Comparison of ENCODE assay signal across 9 mouse cellular contexts in the genomic region with DNA sequence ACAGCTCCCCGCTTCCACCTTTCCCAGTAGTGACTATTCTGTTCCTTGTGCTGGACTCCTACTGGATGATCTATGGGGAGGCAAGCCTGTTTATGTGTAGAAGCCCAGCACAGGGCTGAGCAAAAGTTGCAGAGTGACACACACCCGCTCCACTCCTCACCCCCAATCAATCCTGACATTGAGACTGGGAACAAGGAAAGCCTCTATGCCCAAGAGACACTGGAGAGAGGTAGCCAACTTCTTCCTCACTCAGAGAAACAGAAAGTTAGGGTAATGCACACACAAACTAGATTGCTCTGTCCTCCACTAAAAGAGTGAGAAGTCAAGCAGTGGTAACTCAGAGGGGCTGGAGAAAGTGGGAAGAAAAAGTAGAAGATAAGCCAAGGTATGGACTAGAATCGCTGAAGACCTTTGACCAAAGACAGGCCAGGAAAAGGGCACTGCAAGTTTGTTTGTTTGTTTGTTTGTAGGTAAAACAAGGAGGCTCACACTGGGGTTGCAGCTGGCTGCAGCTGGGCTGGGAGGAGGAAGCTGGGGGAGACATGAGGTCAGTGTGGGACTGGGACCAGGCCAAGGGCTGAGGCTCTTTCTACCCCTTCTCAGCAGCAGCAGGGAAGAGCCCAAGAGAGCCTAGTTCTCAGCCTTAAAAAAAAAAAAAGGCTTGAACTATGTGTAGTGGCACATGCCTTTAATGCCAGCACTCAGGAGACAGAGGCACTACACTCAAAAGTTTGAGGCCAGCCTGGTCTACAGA. TPM values are rescaled to one million over a fixed set of nuclear protein-coding genes. Genes with fewer than 3 reads are reported as not detected.
DNase-seq lines count a peak whose midpoint lies in the region; ATAC-seq lines count a peak whose summit lies in the region.
"Had no signal": no experiment of that assay in that cellular context is flagged by ENCODE, and none has a peak within 500 bp of the region (broad histone marks: within the 10 kb centered on the region; RNA-seq: fewer than 3 reads in every experiment).

No protein-coding gene starts in this region.

- no peak overlapping the region for H3K4me3 ChIP-seq in embryonic facial prominence, embryonic 13.5 days
- H3K4me3 ChIP-seq in embryonic facial prominence, embryonic 10.5 days, result no peak overlapping the region
- H3K4me3 ChIP-seq in intestine, embryonic 15.5 days (replicated peaks), result no peak overlapping the region
- H3K4me3 ChIP-seq in lung, embryonic 16.5 days (ENCODE audit: low read length), result no peak overlapping the region
- H3K4me3 ChIP-seq in forebrain, embryonic 11.5 days (ENCODE audit: low read depth, low read length), result no peak overlapping the region
- H3K4me3 ChIP-seq: embryonic facial prominence, embryonic 12.5 days had no signal

- no peak overlapping the region for H3K27ac ChIP-seq in embryonic facial prominence, embryonic 13.5 days
- no peak overlapping the region for H3K27ac ChIP-seq in embryonic facial prominence, embryonic 10.5 days (replicated peaks)
- H3K27ac ChIP-seq in intestine, embryonic 15.5 days, result peak overlapping the region; percentile 58
- H3K27ac ChIP-seq in lung, embryonic 16.5 days (ENCODE audit: low read length), result peak overlapping the region; percentile 72
- no peak overlapping the region for H3K27ac ChIP-seq in forebrain, embryonic 11.5 days (ENCODE audit: low read depth, low read length)

- H3K4me1 ChIP-seq in embryonic facial prominence, embryonic 13.5 days, result peaks cover 48% of the 10 kb centered on the region
- peaks cover 58% of the 10 kb centered on the region for H3K4me1 ChIP-seq in embryonic facial prominence, embryonic 10.5 days
- peaks cover 61% of the 10 kb centered on the region for H3K4me1 ChIP-seq in intestine, embryonic 15.5 days (replicated peaks)
- H3K4me1 ChIP-seq in lung, embryonic 16.5 days (replicated peaks; ENCODE audit: control insufficient read depth, insufficient read depth, low read length), result peaks cover 56% of the 10 kb centered on the region
- H3K4me1 ChIP-seq in forebrain, embryonic 11.5 days (replicated peaks; ENCODE audit: control insufficient read depth, insufficient read depth, low read length), result peaks cover 3% of the 10 kb centered on the region; the same call in 1 of the 2 replicates

- no peaks in the 10 kb centered on the region for H3K27me3 ChIP-seq in embryonic facial prominence, embryonic 13.5 days
- H3K27me3 ChIP-seq in embryonic facial prominence, embryonic 10.5 days (replicated peaks; ENCODE audit: low read depth, poor library complexity, severe bottlenecking), result no peaks in the 10 kb centered on the region
- H3K27me3 ChIP-seq in intestine, embryonic 15.5 days (replicated peaks), result no peaks in the 10 kb centered on the region
- H3K27me3 ChIP-seq in lung, embryonic 16.5 days (ENCODE audit: control insufficient read depth, insufficient read depth, low read depth, low read length), result no peaks in the 10 kb centered on the region
- H3K27me3 ChIP-seq in forebrain, embryonic 11.5 days (ENCODE audit: control insufficient read depth, insufficient read depth, low read length), result no peaks in the 10 kb centered on the region
- H3K27me3 ChIP-seq: embryonic facial prominence, embryonic 12.5 days had no signal

- H3K9me3 ChIP-seq in embryonic facial prominence, embryonic 13.5 days, result no peaks in the 10 kb centered on the region
- no peaks in the 10 kb centered on the region for H3K9me3 ChIP-seq in embryonic facial prominence, embryonic 10.5 days
- no peaks in the 10 kb centered on the region for H3K9me3 ChIP-seq in intestine, embryonic 15.5 days
- H3K9me3 ChIP-seq in lung, embryonic 16.5 days (ENCODE audit: control insufficient read depth, low read length), result no peaks in the 10 kb centered on the region
- no peaks in the 10 kb centered on the region for H3K9me3 ChIP-seq in forebrain, embryonic 11.5 days (ENCODE audit: control insufficient read depth, low read length)
- H3K9me3 ChIP-seq: embryonic facial prominence, embryonic 12.5 days had no signal

- 0 out of 2 replicates have a peak overlapping the region, but pooled peaks have one; percentile 21 for H3K9ac ChIP-seq in embryonic facial prominence, embryonic 13.5 days
- no peak overlapping the region for H3K9ac ChIP-seq in intestine, embryonic 15.5 days
- H3K9ac ChIP-seq in lung, embryonic 16.5 days (ENCODE audit: low read length), result no peak overlapping the region
- H3K9ac ChIP-seq in forebrain, embryonic 11.5 days (ENCODE audit: low read length), result no peak overlapping the region
- H3K9ac ChIP-seq: embryonic facial prominence, embryonic 12.5 days had no signal

- no peak for ATAC-seq in embryonic facial prominence, embryonic 13.5 days (ENCODE audit: insufficient number of reproducible peaks, insufficient read depth, low FRiP score, low TSS enrichment, low read depth)
- no peak for ATAC-seq in intestine, embryonic 15.5 days
- peak; percentile 8; the same call in 1 of the 2 replicates for ATAC-seq in lung, embryonic 16.5 days (ENCODE audit: low read depth)
- ATAC-seq in forebrain, embryonic 11.5 days (replicated peaks; ENCODE audit: low FRiP score), result no peak

- DNase-seq in embryonic facial prominence, embryonic 10.5 days (ENCODE audit: low spot score), result no peak
- peak; percentile 58 for DNase-seq in gastrocnemius, adult 18-20 months (ENCODE audit: low spot score)
- DNase-seq in right cerebral cortex, adult 18-20 months, result no peak
- no peak for DNase-seq in forebrain, embryonic 11.5 days (ENCODE audit: low spot score)
- no peak for DNase-seq in ovary, postnatal 10 days (ENCODE audit: low spot score)

- H3K4me2 ChIP-seq in embryonic facial prominence, embryonic 13.5 days, result no peak overlapping the region
- H3K4me2 ChIP-seq in intestine, embryonic 15.5 days (replicated peaks), result no peak overlapping the region; the same call in 1 of the 2 replicates
- no peak overlapping the region for H3K4me2 ChIP-seq in lung, embryonic 16.5 days (ENCODE audit: low read depth, low read length)
- no peak overlapping the region for H3K4me2 ChIP-seq in forebrain, embryonic 11.5 days (ENCODE audit: low read depth, low read length, severe bottlenecking)
- H3K4me2 ChIP-seq: embryonic facial prominence, embryonic 12.5 days had no signal

- WGBS in embryonic facial prominence, embryonic 13.5 days, result 80% methylated on average over 3 of the region's 3 CpGs
- WGBS in embryonic facial prominence, embryonic 10.5 days, result 86% methylated on average over 3 of the region's 3 CpGs
- WGBS in intestine, embryonic 15.5 days, result 71% methylated on average over 3 of the region's 3 CpGs
- 74% methylated on average over 3 of the region's 3 CpGs for WGBS in lung, embryonic 16.5 days
- WGBS in forebrain, embryonic 11.5 days, result 88% methylated on average over 3 of the region's 3 CpGs

- H3K36me3 ChIP-seq in embryonic facial prominence, embryonic 13.5 days, result peaks cover 30% of the 10 kb centered on the region
- H3K36me3 ChIP-seq in embryonic facial prominence, embryonic 10.5 days (replicated peaks), result peaks cover 39% of the 10 kb centered on the region
- H3K36me3 ChIP-seq in intestine, embryonic 15.5 days, result peaks cover 6% of the 10 kb centered on the region
- H3K36me3 ChIP-seq in lung, embryonic 16.5 days (ENCODE audit: control insufficient read depth, insufficient read depth, low read length), result peaks cover 14% of the 10 kb centered on the region
- no peaks in the 10 kb centered on the region for H3K36me3 ChIP-seq in forebrain, embryonic 11.5 days (ENCODE audit: control insufficient read depth, insufficient read depth, low read length)

RNA-seq across cellular contexts. Expression of a gene that starts 10.9 kb away (rescaled TPM):
- 59.5 and 60.7 TPM in 2 replicates for polyA plus RNA-seq in embryonic facial prominence, embryonic 13.5 days (2015; fragmentation: Nextera tagmentation; extraction: Ambion mirVana)
- 42.5 and 48.4 TPM in 2 replicates for polyA plus RNA-seq in embryonic facial prominence, embryonic 10.5 days (2016; fragmentation: Nextera tagmentation; extraction: Ambion mirVana)
- total RNA-seq in gastrocnemius, adult 18-20 months (2021), result 10 to 100 TPM; 13.8 to 17.4 TPM
- 60.2 and 62.1 TPM in 2 replicates for polyA plus RNA-seq in intestine, embryonic 15.5 days (2015; fragmentation: Nextera tagmentation; extraction: Ambion mirVana)
- polyA plus RNA-seq in lung, embryonic 16.5 days (2015; fragmentation: Nextera tagmentation; extraction: Ambion mirVana), result 78.1 and 82.1 TPM in 2 replicates
- polyA plus RNA-seq in forebrain, embryonic 11.5 days (2014; fragmentation: Nextera tagmentation; extraction: Ambion mirVana), result 32.2 and 37.2 TPM in 2 replicates

RNA-seq across cellular contexts. Expression of a gene that starts 22.6 kb away (rescaled TPM):
- 27.7 and 30.1 TPM in 2 replicates for polyA plus RNA-seq in embryonic facial prominence, embryonic 13.5 days (2015; fragmentation: Nextera tagmentation; extraction: Ambion mirVana)
- 13.0 and 14.6 TPM in 2 replicates for polyA plus RNA-seq in embryonic facial prominence, embryonic 10.5 days (2016; fragmentation: Nextera tagmentation; extraction: Ambion mirVana)
- total RNA-seq in gastrocnemius, adult 18-20 months (2021), result 100 to 1,000 TPM; 169 to 172 TPM
- 20.1 TPM in 2 replicates for polyA plus RNA-seq in intestine, embryonic 15.5 days (2015; fragmentation: Nextera tagmentation; extraction: Ambion mirVana)
- polyA plus RNA-seq in lung, embryonic 16.5 days (2015; fragmentation: Nextera tagmentation; extraction: Ambion mirVana), result 20.6 and 21.3 TPM in 2 replicates
- polyA plus RNA-seq in forebrain, embryonic 11.5 days (2014; fragmentation: Nextera tagmentation; extraction: Ambion mirVana), result 12.3 and 14.3 TPM in 2 replicates

RNA-seq across cellular contexts. Expression of a gene that starts 35.0 kb away (rescaled TPM):
- 93.5 and 98.9 TPM in 2 replicates for polyA plus RNA-seq in embryonic facial prominence, embryonic 13.5 days (2015; fragmentation: Nextera tagmentation; extraction: Ambion mirVana)
- 61.3 and 62.4 TPM in 2 replicates for polyA plus RNA-seq in embryonic facial prominence, embryonic 10.5 days (2016; fragmentation: Nextera tagmentation; extraction: Ambion mirVana)
- 10 to 100 TPM; 25.0 to 26.6 TPM for total RNA-seq in gastrocnemius, adult 18-20 months (2021)
- 98.9 and 109 TPM in 2 replicates for polyA plus RNA-seq in intestine, embryonic 15.5 days (2015; fragmentation: Nextera tagmentation; extraction: Ambion mirVana)
- 95.1 and 103 TPM in 2 replicates for polyA plus RNA-seq in lung, embryonic 16.5 days (2015; fragmentation: Nextera tagmentation; extraction: Ambion mirVana)
- polyA plus RNA-seq in forebrain, embryonic 11.5 days (2014; fragmentation: Nextera tagmentation; extraction: Ambion mirVana), result 54.5 and 58.8 TPM in 2 replicates

RNA-seq across cellular contexts. Expression of a gene that starts 35.0 kb away (rescaled TPM):
- polyA plus RNA-seq in embryonic facial prominence, embryonic 13.5 days (2015; fragmentation: Nextera tagmentation; extraction: Ambion mirVana), result 37.1 and 38.7 TPM in 2 replicates
- 48.2 and 50.6 TPM in 2 replicates for polyA plus RNA-seq in embryonic facial prominence, embryonic 10.5 days (2016; fragmentation: Nextera tagmentation; extraction: Ambion mirVana)
- total RNA-seq in gastrocnemius, adult 18-20 months (2021), result 10 to 100 TPM; 24.0 to 29.8 TPM
- 31.4 and 33.4 TPM in 2 replicates for polyA plus RNA-seq in intestine, embryonic 15.5 days (2015; fragmentation: Nextera tagmentation; extraction: Ambion mirVana)
- polyA plus RNA-seq in lung, embryonic 16.5 days (2015; fragmentation: Nextera tagmentation; extraction: Ambion mirVana), result 32.8 and 34.4 TPM in 2 replicates
- polyA plus RNA-seq in forebrain, embryonic 11.5 days (2014; fragmentation: Nextera tagmentation; extraction: Ambion mirVana), result 46.3 and 50.0 TPM in 2 replicates

Comparison
In these comparisons a context has a peak if more than half of its experiments do, and no peak if none do; other contexts are left out.
1. H3K27ac ChIP-seq: peak in intestine, embryonic 15.5 days (single experiment) and lung, embryonic 16.5 days (single experiment); none in embryonic facial prominence, embryonic 13.5 days (single experiment), embryonic facial prominence, embryonic 10.5 days (single experiment) and forebrain, embryonic 11.5 days (single experiment).